Mouse (Mus musculus) embryonic fibroblast, embryonic 13.5 days (primary cell): ENCODE data around the gene Nos1. TPM values are rescaled to one million over a fixed set of nuclear protein-coding genes. Genes with fewer than 3 reads are reported as not detected.

Experiments
- H3K27ac ChIP-seq: 2 replicates; pipeline ENCODE4 v1.5.1; 2012; ENCODE audit warnings: low read length, control low read depth, inconsistent platforms; ENCODE audit not compliant: insufficient read depth
- H3K4me1 ChIP-seq: 2 replicates; pipeline ENCODE4 v1.6.1; 2011; ENCODE audit warnings: low read length; ENCODE audit not compliant: control insufficient read depth, insufficient read depth
- H3K4me3 ChIP-seq: 2 replicates; pipeline ENCODE4 v1.5.1; 2011; ENCODE audit warnings: mild to moderate bottlenecking, control low read depth, low read length; ENCODE audit not compliant: insufficient read depth
- CTCF ChIP-seq: IDR thresholded peaks from 2 replicates; pipeline ENCODE4 v1.5.1; 2011; ENCODE audit warnings: mild to moderate bottlenecking, control low read depth, low read length, moderate library complexity, borderline replicate concordance; ENCODE audit not compliant: insufficient read depth
- POLR2A ChIP-seq: IDR thresholded peaks from 2 replicates; pipeline ENCODE4 v1.6.1; 2011; ENCODE audit warnings: low read depth, mild to moderate bottlenecking, control low read depth, low read length, moderate library complexity
- polyA plus RNA-seq: library from polyadenylated mRNA; stranded (reverse); fragments of >200 nt; gene quantifications from 2 replicates; pipeline ENCODE4 v1.2.4, GENCODE M21; 2011; ENCODE audit warnings: low read depth; ENCODE audit not compliant: missing spikeins, insufficient read length

The Nos1 gene
- 0.14 TPM in 1 of 2 replicates, not detected in the other for polyA plus RNA-seq

- Histone ChIP-seq H3K4me1 (no peaks in the 10 kb centered on the region), H3K4me3 (no peak within 1 kb of the TSS), H3K27ac (no peak within 1 kb of the TSS)
- TF ChIP-seq CTCF (no peak), POLR2A (no peak)
These were observed at the start of gene Nos1 for GRCm38 (mm10) chr5:117780681-117781080. TSS of gene Nos1 (plus strand) at chr5:117781032.

DNA sequence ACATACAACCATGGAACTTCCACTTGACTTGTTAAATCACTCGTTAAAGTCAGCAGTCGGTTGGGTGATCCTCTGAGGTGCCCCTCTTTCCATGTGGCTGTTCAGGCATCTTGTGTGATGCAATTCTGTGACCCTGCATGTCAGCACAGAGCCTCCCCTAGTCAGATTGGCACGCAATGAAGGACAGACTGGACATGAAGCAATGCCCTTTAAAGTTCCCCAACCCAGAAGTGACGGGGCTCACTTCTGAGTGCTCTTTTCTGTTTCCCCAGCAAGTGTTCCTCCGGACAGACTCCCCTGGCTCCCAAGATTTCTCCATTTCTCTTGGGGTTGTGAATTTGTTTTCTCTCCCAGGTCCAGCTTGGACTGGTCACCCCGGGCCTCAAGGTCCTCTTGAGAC is 49.5 kb upstream of the Nos1 start:
- no peak overlapping the region for H3K4me3 ChIP-seq
- TF ChIP-seq CTCF (no peak), POLR2A (no peak)
- H3K4me1 ChIP-seq: no peaks in the 10 kb centered on the region
- no peak overlapping the region for H3K27ac ChIP-seq

DNA sequence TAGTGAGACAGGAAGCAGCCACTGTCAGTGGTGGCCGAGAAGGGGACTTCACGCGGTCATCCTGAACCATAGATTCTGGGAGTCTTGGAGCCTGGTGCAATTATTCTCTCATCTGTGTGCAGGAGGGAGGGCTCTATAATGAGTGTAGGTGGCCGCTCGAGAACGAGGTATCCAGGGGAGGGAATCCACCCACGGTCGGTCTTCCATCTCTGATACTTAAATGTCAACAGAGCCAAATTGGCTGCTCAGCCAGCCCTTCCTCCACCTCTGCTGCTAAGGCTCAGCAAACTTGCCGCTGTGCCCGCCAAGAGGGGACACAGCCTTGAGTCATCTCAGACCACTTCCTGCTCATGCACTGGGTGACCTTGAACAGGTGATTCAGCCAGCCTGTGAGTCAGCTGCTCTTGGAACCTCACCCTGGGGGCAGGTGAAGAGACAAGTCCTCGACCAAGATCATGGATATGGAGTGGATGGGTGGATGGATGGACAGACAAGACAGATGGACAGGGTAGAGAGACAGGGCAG is 36.1 kb upstream of the Nos1 start:
- TF ChIP-seq POLR2A: no peak
- no peak for TF ChIP-seq CTCF
- Histone ChIP-seq H3K4me1 (no peaks in the 10 kb centered on the region), H3K4me3 (no peak overlapping the region), H3K27ac (no peak overlapping the region)

GRCm38 (mm10) chr5:117749353-117749752 is 31.5 kb upstream of the Nos1 start:
- Histone ChIP-seq H3K4me3 (no peak overlapping the region), H3K4me1 (no peaks in the 10 kb centered on the region), H3K27ac (no peak overlapping the region)
- TF ChIP-seq CTCF: no peak
- no peak for TF ChIP-seq POLR2A

- Histone ChIP-seq H3K4me3 (no peak overlapping the region), H3K4me1 (no peaks in the 10 kb centered on the region), H3K27ac (no peak overlapping the region)
- no peak for TF ChIP-seq CTCF
- no peak for TF ChIP-seq POLR2A
These were observed 22.9 kb upstream of the Nos1 start for GRCm38 (mm10) chr5:117757696-117758482.

- no peak overlapping the region for H3K27ac ChIP-seq
These were observed 19.5 kb upstream of the Nos1 start for GRCm38 (mm10) chr5:117761181-117761832.

DNA sequence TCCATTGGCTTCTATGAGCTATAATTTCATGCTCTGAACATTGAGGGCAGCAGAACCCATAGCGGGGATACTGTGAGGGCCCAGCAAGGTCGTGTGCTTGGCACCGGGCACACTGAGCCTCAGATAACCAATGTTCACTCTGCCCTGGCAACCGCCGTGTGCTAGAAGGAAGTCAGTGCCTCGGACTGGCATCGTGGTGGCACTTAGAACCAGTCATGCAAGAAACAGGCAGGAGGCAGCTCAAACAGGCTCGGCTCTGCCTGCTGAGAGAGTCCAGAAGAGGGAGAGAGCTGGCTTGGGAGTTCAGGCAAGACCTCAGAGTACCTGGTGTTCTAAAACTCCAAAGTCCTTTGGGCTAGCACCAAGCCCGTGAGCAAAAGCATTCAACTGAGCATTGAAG is 16.3 kb upstream of the Nos1 start:
- Histone ChIP-seq H3K27ac (no peak overlapping the region), H3K4me3 (no peak overlapping the region), H3K4me1 (no peaks in the 10 kb centered on the region)
- TF ChIP-seq POLR2A (no peak), CTCF (no peak)

More at GRCm38 (mm10) chr5:117761181-117761832, 19.5 kb upstream of the Nos1 start:
- no peak for TF ChIP-seq POLR2A
- TF ChIP-seq CTCF: no peak
- Histone ChIP-seq H3K4me1 (no peaks in the 10 kb centered on the region), H3K4me3 (no peak overlapping the region)

DNA sequence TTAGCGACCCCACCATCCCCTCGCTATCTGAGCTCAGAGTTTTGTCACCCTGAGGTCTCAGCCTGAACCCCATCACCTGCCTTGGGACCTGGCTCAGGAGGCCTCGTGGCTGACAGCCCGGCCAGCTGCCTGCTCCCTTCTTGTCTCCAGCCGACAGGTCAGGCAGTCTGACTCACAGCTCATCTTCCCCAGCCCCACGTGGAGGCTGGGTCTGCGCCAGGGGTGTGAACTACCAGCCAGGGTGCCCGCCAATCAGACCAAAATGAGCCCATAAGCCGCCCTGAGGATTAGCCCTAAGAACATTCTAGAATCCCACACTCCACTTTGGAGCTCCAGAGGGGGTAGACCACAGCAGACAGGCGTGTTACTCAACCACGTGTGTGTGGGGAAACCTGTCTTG is 1.7 kb upstream of the Nos1 start:
- TF ChIP-seq POLR2A: no peak
- no peak for TF ChIP-seq CTCF

DNA sequence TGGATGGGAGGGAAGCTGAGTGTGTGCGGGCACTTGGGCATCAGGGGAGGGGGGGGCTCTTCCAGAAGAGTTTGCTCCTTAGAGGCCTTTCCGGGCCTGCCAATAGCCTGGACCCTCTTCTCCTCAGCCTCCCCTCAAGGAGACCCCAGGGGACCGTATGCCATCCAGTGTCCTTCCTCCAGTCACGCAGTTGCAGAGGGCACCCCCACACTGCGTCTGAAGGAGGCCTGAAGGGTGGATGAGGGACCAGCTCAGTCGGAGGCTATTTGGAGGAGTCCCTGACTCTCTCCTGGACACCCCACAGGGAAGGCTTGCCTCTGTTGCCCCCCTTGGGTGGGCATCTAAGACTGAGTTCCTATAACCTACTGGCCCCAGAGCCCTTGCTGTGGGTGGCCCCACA is 346 bp downstream of the Nos1 start:
- Histone ChIP-seq H3K27ac (no peak overlapping the region), H3K4me3 (no peak overlapping the region), H3K4me1 (no peaks in the 10 kb centered on the region)
- TF ChIP-seq POLR2A (no peak), CTCF (no peak)

More for the DNA sequence above, 1.7 kb upstream of the Nos1 start:
- Histone ChIP-seq H3K27ac (no peak overlapping the region), H3K4me1 (no peaks in the 10 kb centered on the region), H3K4me3 (no peak overlapping the region)

GRCm38 (mm10) chr5:117790071-117790470 is 9.2 kb downstream of the Nos1 start:
- Histone ChIP-seq H3K4me3 (no peak overlapping the region), H3K27ac (no peak overlapping the region), H3K4me1 (no peaks in the 10 kb centered on the region)
- TF ChIP-seq CTCF: no peak
- no peak for TF ChIP-seq POLR2A
